ENCODE assay signal across 8 mouse cellular contexts in genomic region chr16:33833781-33834482, GRCm38 (mm10). TPM values are rescaled to one million over a fixed set of nuclear protein-coding genes. Genes with fewer than 3 reads are reported as not detected.
DNase-seq lines count a peak whose midpoint lies in the region; ATAC-seq lines count a peak whose summit lies in the region.

No protein-coding gene starts in this region.

- peak overlapping the region; percentile 92 for H3K27ac ChIP-seq in embryonic facial prominence, embryonic 12.5 days
- H3K27ac ChIP-seq in heart, embryonic 14.5 days (replicated peaks in 1 of 2; ENCODE audit: control insufficient read depth in 1 of 2, insufficient read depth in 1 of 2, low read depth in 2 of 2, low read length in 2 of 2), result peak overlapping the region; percentile 68 to 69
- peak overlapping the region; percentile 88 for H3K27ac ChIP-seq in kidney, embryonic 16.5 days (ENCODE audit: low read length)

- peak overlapping the region; percentile 71 for H3K4me2 ChIP-seq in embryonic facial prominence, embryonic 12.5 days (replicated peaks)
- peak overlapping the region; percentile 86 for H3K4me2 ChIP-seq in heart, embryonic 14.5 days (ENCODE audit: low read length)
- peak overlapping the region; percentile 68 for H3K4me2 ChIP-seq in kidney, embryonic 16.5 days (replicated peaks; ENCODE audit: low read depth, low read length)

- peak; percentile 40 to 51 for DNase-seq in right cerebral cortex, postnatal 10 days (ENCODE audit: low spot score in 2 of 2)
- DNase-seq in right cerebral cortex, postnatal 36 days (ENCODE audit: low spot score in 2 of 2), result no peak
- peak; percentile 50 for DNase-seq in lung, postnatal 10 days
- peak; percentile 54 for DNase-seq in skeletal muscle tissue, adult 2 months (ENCODE audit: low read depth, low spot score)
- no peak for DNase-seq in thymus, postnatal 25 days

- H3K27me3 ChIP-seq in embryonic facial prominence, embryonic 12.5 days, result no peaks in the 10 kb centered on the region
- no peaks in the 10 kb centered on the region for H3K27me3 ChIP-seq in heart, embryonic 14.5 days (ENCODE audit: control insufficient read depth, insufficient read depth, low read length)
- no peaks in the 10 kb centered on the region for H3K27me3 ChIP-seq in kidney, embryonic 16.5 days (ENCODE audit: insufficient read depth, low read length)

- H3K4me3 ChIP-seq in embryonic facial prominence, embryonic 12.5 days, result peak overlapping the region; percentile 30
- H3K4me3 ChIP-seq in heart, embryonic 14.5 days (ENCODE audit: control insufficient read depth in 1 of 2, insufficient read depth in 1 of 2, low read depth in 1 of 2, low read length in 2 of 2), result peak overlapping the region; percentile 24 to 41
- H3K4me3 ChIP-seq in kidney, embryonic 16.5 days (ENCODE audit: low read length), result peak overlapping the region; percentile 33

- no peaks in the 10 kb centered on the region for H3K36me3 ChIP-seq in embryonic facial prominence, embryonic 12.5 days
- no peaks in the 10 kb centered on the region for H3K36me3 ChIP-seq in heart, embryonic 14.5 days (ENCODE audit: control insufficient read depth, insufficient read depth, low read length)
- H3K36me3 ChIP-seq in kidney, embryonic 16.5 days (ENCODE audit: insufficient read depth, low read length), result no peaks in the 10 kb centered on the region

- WGBS in embryonic facial prominence, embryonic 12.5 days, result 1% methylated on average over 25 of the region's 25 CpGs
- WGBS in heart, embryonic 14.5 days, result 3% methylated on average over 25 of the region's 25 CpGs
- 4% methylated on average over 25 of the region's 25 CpGs for WGBS in kidney, embryonic 16.5 days

- peak overlapping the region; percentile 52; the same call in 1 of the 2 replicates for H3K9ac ChIP-seq in embryonic facial prominence, embryonic 12.5 days
- H3K9ac ChIP-seq in heart, embryonic 14.5 days (ENCODE audit: low read length), result peak overlapping the region; percentile 65
- H3K9ac ChIP-seq in kidney, embryonic 16.5 days (replicated peaks; ENCODE audit: low read length), result peak overlapping the region; percentile 60

- H3K9me3 ChIP-seq in embryonic facial prominence, embryonic 12.5 days, result no peaks in the 10 kb centered on the region
- H3K9me3 ChIP-seq in heart, embryonic 14.5 days (ENCODE audit: control insufficient read depth, low read length), result no peaks in the 10 kb centered on the region
- no peaks in the 10 kb centered on the region for H3K9me3 ChIP-seq in kidney, embryonic 16.5 days (ENCODE audit: low read length)

- peaks cover 45% of the 10 kb centered on the region for H3K4me1 ChIP-seq in embryonic facial prominence, embryonic 12.5 days
- H3K4me1 ChIP-seq in heart, embryonic 14.5 days (ENCODE audit: control insufficient read depth in 2 of 2, insufficient read depth in 2 of 2, low read length in 2 of 2), result peaks cover 9 to 27% of the 10 kb centered on the region in 2 experiments
- H3K4me1 ChIP-seq in kidney, embryonic 16.5 days (ENCODE audit: insufficient read depth, low read length), result peaks cover 43% of the 10 kb centered on the region

- no peak for ATAC-seq in embryonic facial prominence, embryonic 12.5 days (ENCODE audit: insufficient number of reproducible peaks, insufficient read depth, low FRiP score, low TSS enrichment)
- 0 out of 2 replicates have a peak, but pooled peaks have one; percentile 52 for ATAC-seq in heart, embryonic 14.5 days (ENCODE audit: insufficient number of reproducible peaks, insufficient read depth, low FRiP score, low read depth)
- peak; percentile 56 for ATAC-seq in kidney, embryonic 16.5 days (ENCODE audit: low FRiP score, low TSS enrichment)

RNA-seq across cellular contexts. Expression of gene Itgb5, which starts 4.5 kb away (rescaled TPM):
- polyA plus RNA-seq in embryonic facial prominence, embryonic 12.5 days (2016; fragmentation: Nextera tagmentation; extraction: Ambion mirVana), result 120 and 130 TPM in 2 replicates
- 87.8 and 96.2 TPM in 2 replicates for polyA plus RNA-seq in heart, embryonic 14.5 days (2014; fragmentation: Nextera tagmentation; extraction: Ambion mirVana)
- 14.1 and 16.8 TPM in 2 replicates for polyA plus RNA-seq in kidney, embryonic 16.5 days (2015; fragmentation: Nextera tagmentation; extraction: Ambion mirVana)

RNA-seq across cellular contexts. Expression of gene Muc13, which starts 40.1 kb away (rescaled TPM):
- 0.17 and 0.19 TPM in 2 replicates for polyA plus RNA-seq in embryonic facial prominence, embryonic 12.5 days (2016; fragmentation: Nextera tagmentation; extraction: Ambion mirVana)
- not detected in 2 replicates for polyA plus RNA-seq in heart, embryonic 14.5 days (2014; fragmentation: Nextera tagmentation; extraction: Ambion mirVana)
- polyA plus RNA-seq in kidney, embryonic 16.5 days (2015; fragmentation: Nextera tagmentation; extraction: Ambion mirVana), result 0.06 TPM in 1 of 2 replicates, not detected in the other

Comparison
In these comparisons a context has a peak if more than half of its experiments do, and no peak if none do; other contexts are left out.
1. DNase-seq: peak in right cerebral cortex, postnatal 10 days (2 of 2), lung, postnatal 10 days (single experiment) and skeletal muscle tissue, adult 2 months (single experiment); none in right cerebral cortex, postnatal 36 days (0 of 2) and thymus, postnatal 25 days (single experiment).
2. Peak in every context shown above with its lines, with median percentiles within 50 percentile points of each other: H3K27ac ChIP-seq, H3K4me2 ChIP-seq, H3K4me3 ChIP-seq and H3K9ac ChIP-seq.